Mouse (Mus musculus) hindbrain, postnatal 0 days (tissue): Measurements from ENCODE around the gene Thumpd2. TPM values are rescaled to one million over a fixed set of nuclear protein-coding genes. Genes with fewer than 3 reads are reported as not detected.

Experiments used
- ATAC-seq: fragments of 200-750 bp; cut with Nextera tagmentation; 2 replicates; pipeline ENCODE4 v1.8.0; 2017; ENCODE audit warnings: mild to moderate bottlenecking, moderate TSS enrichment, moderate library complexity
- DNase-seq: peaks from one replicate; pipeline ENCODE4 v3.0.0-alpha.2; 2015; ENCODE audit warnings: low spot score
- H3K27ac ChIP-seq: fragments of 300-500 bp; sonication (generic); 2 replicates; pipeline ENCODE4 v1.5.1; 2014; ENCODE audit warnings: mild to moderate bottlenecking
- H3K27me3 ChIP-seq: fragments of 300-500 bp; sonication (generic); 2 replicates; pipeline ENCODE4 v1.6.1; 2014; ENCODE audit warnings: low read length, mixed read lengths; ENCODE audit not compliant: insufficient read depth
- H3K36me3 ChIP-seq: fragments of 300-500 bp; sonication (generic); 2 replicates; pipeline ENCODE4 v1.6.1; 2014; ENCODE audit warnings: low read length, mixed read lengths; ENCODE audit not compliant: insufficient read depth
- H3K4me1 ChIP-seq: fragments of 300-500 bp; sonication (generic); 2 replicates; pipeline ENCODE4 v1.6.1; 2014; ENCODE audit warnings: antibody characterized with exemption, low read length, mixed read lengths; ENCODE audit not compliant: insufficient read depth
- H3K4me2 ChIP-seq: fragments of 300-500 bp; sonication (generic); 2 replicates; pipeline ENCODE4 v1.6.1; 2014; ENCODE audit warnings: low read depth, mild to moderate bottlenecking, low read length, moderate library complexity, mixed read lengths
- H3K4me3 ChIP-seq: fragments of 300-500 bp; sonication (generic); 2 replicates; pipeline ENCODE4 v1.5.1; 2014; ENCODE audit warnings: low read length
- H3K9ac ChIP-seq: fragments of 300-500 bp; sonication (generic); replicated peaks from 2 replicates; pipeline ENCODE4 v1.6.1; 2014; ENCODE audit warnings: mild to moderate bottlenecking, low read length, moderate library complexity, mixed read lengths
- H3K9me3 ChIP-seq: fragments of 300-500 bp; sonication (generic); 2 replicates; pipeline ENCODE4 v1.6.1; 2016; ENCODE audit warnings: low read length, mixed read lengths
- CTCF ChIP-seq: IDR thresholded peaks from 2 replicates; pipeline ENCODE4 v1.5.1; 2016; ENCODE audit warnings: antibody characterized with exemption, control low read depth, low read depth
- WGBS: fragments of 180-500 bp; shearing (Covaris S2); extraction: QIAGEN DNeasy Blood & Tissue Kit; methylation state at CpG from one replicate; pipeline ENCODE4 v1.1.7; 2014; 5-methylcytosine and 5-hydroxymethylcytosine counted together
- polyA plus RNA-seq: library from polyadenylated mRNA; unstranded; fragments of >200 nt; fragmentation: Nextera tagmentation; extraction: Ambion mirVana; gene quantifications from 2 replicates; pipeline ENCODE4 v1.2.1, GENCODE M21; 2015
- total RNA-seq: library from RNA; depleted of rRNA; stranded (reverse); fragments of >200 nt; gene quantifications from 2 replicates; pipeline ENCODE4 v1.2.3, GENCODE M21; 2014

Thumpd2 gene
- total and polyA plus RNA-seq, 2 experiments from 2014 or later: 1.8 to 6.0 TPM

GRCm38 (mm10) chr17:81087735-81088134 is 22.9 kb upstream of the Thumpd2 start:
- no peak for TF ChIP-seq CTCF
- Histone ChIP-seq H3K9me3 (no peaks in the 10 kb centered on the region), H3K9ac (no peak overlapping the region), H3K27me3 (no peaks in the 10 kb centered on the region), H3K4me1 (no peaks in the 10 kb centered on the region), H3K4me3 (no peak overlapping the region), H3K27ac (no peak overlapping the region), H3K36me3 (no peaks in the 10 kb centered on the region), H3K4me2 (no peak overlapping the region)
- no peak for DNase-seq
- WGBS: 80% methylated on average over 4 of the region's 4 CpGs
- no peak for ATAC-seq

DNA sequence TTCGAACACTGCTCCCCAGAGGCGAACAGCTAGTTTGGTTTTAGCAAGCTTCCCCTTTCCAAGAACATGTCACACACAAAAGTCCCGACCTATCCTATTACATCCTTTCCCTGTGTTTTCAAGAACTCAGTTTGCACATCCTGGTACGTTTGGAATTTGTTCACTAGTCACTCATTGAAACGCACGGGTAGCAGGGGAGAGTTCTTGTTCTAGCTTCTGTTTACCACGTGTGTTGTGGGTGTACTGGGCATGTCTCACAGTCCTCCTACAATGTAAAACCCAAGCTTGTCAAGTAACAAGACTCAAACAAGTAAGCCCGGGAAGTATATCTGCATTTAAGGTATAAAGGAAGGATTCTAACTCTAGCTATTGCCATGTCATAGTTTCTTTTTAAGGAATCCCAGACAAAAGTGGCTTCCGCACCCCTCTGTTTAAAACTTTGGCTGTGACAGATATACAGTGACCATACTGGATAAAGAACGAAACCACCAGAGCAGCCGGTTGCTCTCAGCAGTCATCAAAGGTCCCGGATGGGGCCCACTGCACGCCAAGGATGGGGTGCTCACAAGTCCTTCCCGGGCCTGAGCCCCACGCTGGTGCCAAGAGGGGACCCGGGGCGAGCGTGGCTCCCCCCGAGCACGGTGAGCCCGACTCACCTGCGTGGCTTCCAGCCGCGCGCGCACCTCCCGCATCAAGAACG is 453 bp downstream of the Thumpd2 start:
- peak overlapping the region; percentile 70 for H3K4me2 ChIP-seq
- H3K4me1 ChIP-seq: no peaks in the 10 kb centered on the region; the same call in 1 of the 2 replicates
- WGBS: 15% methylated on average over 28 of the region's 28 CpGs
- H3K9ac ChIP-seq: peak overlapping the region; percentile 82
- no peak for DNase-seq
- H3K27me3 ChIP-seq: no peaks in the 10 kb centered on the region
- peak overlapping the region; percentile 81 for H3K27ac ChIP-seq
- ATAC-seq: peak; percentile 90
- no peaks in the 10 kb centered on the region for H3K36me3 ChIP-seq
- H3K9me3 ChIP-seq: no peaks in the 10 kb centered on the region
- H3K4me3 ChIP-seq: peak overlapping the region; percentile 84
- no peak for TF ChIP-seq CTCF

DNA sequence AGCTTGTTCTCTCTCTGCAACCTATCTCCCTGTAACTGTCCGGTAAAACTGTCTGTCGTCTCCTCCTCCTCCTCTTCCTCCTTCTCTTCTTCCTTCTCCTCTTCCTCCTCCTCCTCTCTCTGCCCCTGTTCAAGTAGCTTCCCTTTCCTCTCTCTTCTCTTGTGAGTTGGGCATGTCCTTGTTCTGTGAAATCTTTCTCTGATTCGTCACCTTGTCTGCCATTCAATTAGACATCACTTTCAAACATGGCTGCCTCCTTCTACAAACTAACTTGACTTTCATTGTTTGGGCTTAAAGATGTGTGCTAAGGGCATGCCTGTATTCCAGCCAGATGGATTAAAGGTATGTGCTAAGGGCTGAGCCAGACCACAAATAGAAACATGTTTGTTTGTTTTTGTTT is 1.5 kb downstream of the Thumpd2 start:
- ATAC-seq (no peak), DNase-seq (no peak)
- Histone ChIP-seq H3K4me3 (no peak overlapping the region), H3K4me2 (no peak overlapping the region), H3K4me1 (no peaks in the 10 kb centered on the region; the same call in 1 of the 2 replicates), H3K9ac (no peak overlapping the region), H3K27ac (no peak overlapping the region), H3K27me3 (no peaks in the 10 kb centered on the region), H3K36me3 (no peaks in the 10 kb centered on the region), H3K9me3 (no peaks in the 10 kb centered on the region)
- WGBS: 94% methylated on average over 3 of the region's 3 CpGs
- no peak for TF ChIP-seq CTCF

DNA sequence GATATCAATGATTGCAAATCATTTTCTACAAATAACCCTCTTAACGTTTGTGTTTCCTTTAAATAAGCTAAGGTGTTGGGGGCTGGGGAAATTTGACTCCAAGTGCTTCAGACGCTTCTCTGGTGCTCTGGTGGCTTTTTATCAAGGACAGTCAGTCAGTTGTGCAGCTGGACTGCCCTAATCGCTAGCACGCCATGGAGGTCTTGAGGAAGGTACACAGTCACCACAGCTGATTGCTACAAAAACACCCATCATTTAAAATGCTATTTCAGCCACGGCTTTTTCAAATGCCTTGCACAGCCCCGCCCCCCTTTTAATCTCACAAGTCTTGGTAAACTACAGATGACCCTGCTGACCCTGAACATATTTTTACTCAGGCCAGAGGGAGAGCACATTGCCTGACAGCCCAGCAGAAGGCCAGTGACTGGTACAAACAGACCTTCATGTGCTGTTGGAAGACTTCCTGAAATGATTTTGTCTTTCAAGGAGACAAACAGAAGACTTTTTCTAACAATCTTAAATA is 2.5 kb downstream of the Thumpd2 start:
- H3K36me3 ChIP-seq: no peaks in the 10 kb centered on the region
- no peaks in the 10 kb centered on the region; the same call in 1 of the 2 replicates for H3K4me1 ChIP-seq
- no peaks in the 10 kb centered on the region for H3K27me3 ChIP-seq
- no peak for ATAC-seq
- WGBS: 83% methylated on average over 6 of the region's 6 CpGs
- no peak overlapping the region for H3K4me2 ChIP-seq
- no peak for DNase-seq
- TF ChIP-seq CTCF: no peak
- no peak overlapping the region for H3K9ac ChIP-seq
- no peak overlapping the region for H3K27ac ChIP-seq
- H3K4me3 ChIP-seq: no peak overlapping the region
- no peaks in the 10 kb centered on the region for H3K9me3 ChIP-seq

DNA sequence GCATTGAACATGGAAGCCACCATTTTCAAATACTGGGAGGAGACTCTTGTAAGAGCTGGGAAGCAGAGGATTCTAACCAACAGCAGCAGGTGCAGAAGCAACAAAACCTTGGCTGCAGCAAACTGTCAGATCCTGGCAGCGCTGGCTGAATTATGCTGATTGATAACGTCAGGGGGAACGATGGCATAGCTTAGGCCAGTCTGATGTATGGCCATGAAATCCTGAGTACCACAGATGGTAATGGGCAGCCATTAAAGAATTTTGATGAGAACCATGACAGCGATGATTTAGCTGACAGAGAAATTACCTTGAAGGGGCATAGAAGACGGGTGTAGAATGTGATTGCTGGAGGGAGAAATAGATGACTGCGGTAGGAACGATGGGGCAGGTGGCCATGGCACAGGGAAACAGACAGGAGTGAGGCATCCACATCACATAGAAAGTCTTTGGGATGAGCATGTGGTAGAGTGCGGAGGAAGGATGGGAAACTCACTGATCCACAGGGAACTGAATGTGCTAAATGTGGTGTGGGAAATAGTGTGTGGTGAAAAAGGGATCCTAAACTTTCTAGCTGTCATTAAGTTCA is 8.0 kb downstream of the Thumpd2 start:
- ATAC-seq (no peak), DNase-seq (no peak)
- TF ChIP-seq CTCF: no peak
- H3K27ac ChIP-seq: no peak overlapping the region
- H3K27me3 ChIP-seq: no peaks in the 10 kb centered on the region
- no peaks in the 10 kb centered on the region for H3K9me3 ChIP-seq
- no peaks in the 10 kb centered on the region; the same call in 1 of the 2 replicates for H3K36me3 ChIP-seq
- no peaks in the 10 kb centered on the region for H3K4me1 ChIP-seq
- 70% methylated on average over 8 of the region's 8 CpGs for whole genome bisulfite sequencing
- no peak overlapping the region for H3K9ac ChIP-seq
- H3K4me2 ChIP-seq: no peak overlapping the region
- no peak overlapping the region for H3K4me3 ChIP-seq

GRCm38 (mm10) chr17:81056035-81056434 is 8.8 kb downstream of the Thumpd2 start:
- Histone ChIP-seq H3K9me3 (no peaks in the 10 kb centered on the region), H3K36me3 (no peaks in the 10 kb centered on the region; the same call in 1 of the 2 replicates), H3K4me1 (no peaks in the 10 kb centered on the region), H3K9ac (no peak overlapping the region), H3K27ac (no peak overlapping the region), H3K4me2 (no peak overlapping the region), H3K27me3 (no peaks in the 10 kb centered on the region), H3K4me3 (no peak overlapping the region)
- no peak for TF ChIP-seq CTCF
- no peak for DNase-seq
- ATAC-seq: no peak
- WGBS: 63% methylated on average over 3 of the region's 3 CpGs

DNA sequence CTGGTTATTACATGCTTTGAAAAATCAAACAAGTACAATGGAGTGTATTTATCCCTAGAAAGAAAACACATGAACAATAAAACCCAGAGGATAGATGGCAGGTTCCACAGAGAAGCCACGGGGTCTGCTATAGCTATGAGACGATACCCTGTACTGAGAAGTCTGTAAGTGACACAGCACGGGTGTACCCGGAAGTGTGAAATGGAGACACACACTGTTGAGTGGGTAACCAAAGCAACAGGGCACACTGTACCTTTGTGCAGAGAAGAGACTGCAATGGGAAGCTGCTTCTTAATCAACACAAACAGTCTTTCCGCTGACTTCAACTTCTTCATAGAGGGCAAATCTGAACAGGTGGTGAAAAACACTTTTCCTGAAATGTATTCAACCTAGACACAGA is 9.4 kb downstream of the Thumpd2 start:
- DNase-seq (no peak), ATAC-seq (no peak)
- 94% methylated on average over 5 of the region's 5 CpGs for WGBS
- TF ChIP-seq CTCF: no peak
- Histone ChIP-seq H3K27ac (no peak overlapping the region), H3K4me2 (no peak overlapping the region), H3K27me3 (no peaks in the 10 kb centered on the region), H3K4me1 (no peaks in the 10 kb centered on the region), H3K4me3 (no peak overlapping the region), H3K9me3 (no peaks in the 10 kb centered on the region), H3K36me3 (no peaks in the 10 kb centered on the region; the same call in 1 of the 2 replicates), H3K9ac (no peak overlapping the region)
